Mouse (Mus musculus): ENCODE results near the gene Calhm1.
"Not testable (repeated sequence)": the region's sequence is repeated elsewhere in the genome, so short reads cannot be mapped to it uniquely, and the experiment has no call there.

Gene Calhm1

DNA sequence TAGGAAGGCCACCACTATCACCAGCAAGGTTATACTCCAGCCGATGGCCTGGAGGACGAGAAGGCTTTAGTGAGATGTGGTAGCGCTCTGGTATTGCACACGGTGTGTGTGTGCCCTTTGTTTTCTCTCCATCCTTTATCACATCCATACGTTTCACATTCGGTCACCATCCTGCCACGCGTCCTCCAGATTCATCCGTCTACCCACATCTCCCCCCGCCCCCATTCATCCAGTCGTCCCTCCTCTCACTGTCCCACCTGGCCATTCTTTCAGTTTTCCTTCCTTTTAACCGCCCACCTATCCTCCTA lies 8.0 kb upstream of the Calhm1 start:
- DNase-seq (ENCODE audit: low spot score) = no peak

DNA sequence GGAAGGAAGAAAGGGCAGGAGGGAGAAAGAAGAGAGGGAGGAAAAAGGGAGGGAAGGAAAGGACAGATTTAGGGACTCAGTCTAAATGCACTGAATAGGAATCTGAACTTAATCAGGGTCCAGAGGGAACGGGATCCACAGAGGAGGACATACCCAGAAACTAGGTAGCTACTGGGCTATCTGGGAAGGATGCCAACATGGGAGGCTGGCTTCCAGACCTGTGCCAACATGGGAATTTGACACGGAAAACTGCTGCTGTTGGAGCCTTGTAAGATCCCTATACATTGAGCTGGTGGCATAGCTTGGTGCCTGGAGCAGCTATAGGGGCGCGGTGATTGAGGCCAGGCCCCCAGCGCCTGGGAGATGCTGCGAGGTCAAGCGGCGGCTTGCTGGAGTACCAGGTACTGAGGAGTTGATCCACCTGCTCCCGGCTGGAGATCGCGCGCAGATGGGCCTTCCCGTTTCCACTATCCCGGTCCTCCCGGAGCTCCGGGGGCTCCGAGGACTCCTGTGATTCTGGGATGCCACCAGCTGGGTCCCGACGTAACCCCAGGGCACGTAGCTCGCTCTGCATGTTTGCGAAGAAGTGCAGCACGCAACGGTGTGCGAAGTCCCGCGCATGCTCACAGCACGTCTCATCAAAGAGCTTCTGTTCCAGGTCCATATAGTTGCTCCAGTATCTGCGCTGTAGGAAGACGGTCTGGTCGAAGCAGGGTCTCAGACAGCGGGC lies 7.4 kb upstream of the Calhm1 start:
- no peak for DNase-seq (ENCODE audit: low spot score)

DNA sequence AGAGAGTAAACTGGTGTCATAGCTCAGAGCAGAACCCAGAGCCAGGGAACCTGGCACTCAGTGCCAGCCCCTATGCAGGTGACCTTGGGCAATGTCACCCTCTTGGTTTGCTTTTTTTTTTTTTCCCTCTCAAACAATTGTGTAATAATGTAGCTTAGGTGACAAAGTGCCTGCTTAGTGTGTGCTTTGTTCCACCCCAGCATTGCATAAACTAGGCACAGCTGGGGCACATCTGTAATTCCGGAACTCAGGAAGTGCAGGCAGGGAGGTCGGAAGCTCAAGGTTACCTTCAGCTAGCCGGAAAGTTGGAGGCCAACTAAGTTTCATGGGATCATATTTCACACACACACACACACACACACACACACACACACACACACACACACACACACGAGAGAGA lies 5.8 kb upstream of the Calhm1 start:
- no peak for DNase-seq (ENCODE audit: low spot score)

DNA sequence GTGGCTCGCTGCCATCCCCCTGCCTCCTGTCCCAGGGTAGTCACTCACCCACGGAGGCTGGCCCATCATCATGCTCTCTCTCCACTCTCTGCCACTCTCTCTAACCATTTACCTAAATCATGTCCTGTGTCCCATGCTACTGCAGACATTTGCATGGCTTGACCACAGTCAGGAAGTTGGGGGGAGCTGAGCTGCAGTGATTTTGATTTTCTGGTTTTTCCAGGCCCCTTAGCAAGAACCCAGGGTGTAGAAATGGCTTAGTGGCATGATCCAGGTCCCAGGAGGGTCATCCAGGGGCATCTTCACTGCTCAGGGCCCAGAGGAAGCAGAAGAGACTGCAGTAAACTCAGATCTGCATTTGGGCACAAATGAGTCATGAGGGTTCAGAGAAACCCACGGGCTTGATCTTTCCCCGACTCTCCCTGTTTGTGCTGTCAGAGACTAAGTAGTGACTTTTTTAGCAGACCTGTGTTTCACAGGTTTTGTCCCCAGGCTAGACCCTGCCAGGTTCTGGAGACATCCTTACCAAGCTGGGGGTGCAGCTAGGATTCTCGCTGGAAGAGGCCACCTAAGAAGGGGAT lies 4.3 kb upstream of the Calhm1 start:
- no peak for DNase-seq (ENCODE audit: low spot score)

DNA sequence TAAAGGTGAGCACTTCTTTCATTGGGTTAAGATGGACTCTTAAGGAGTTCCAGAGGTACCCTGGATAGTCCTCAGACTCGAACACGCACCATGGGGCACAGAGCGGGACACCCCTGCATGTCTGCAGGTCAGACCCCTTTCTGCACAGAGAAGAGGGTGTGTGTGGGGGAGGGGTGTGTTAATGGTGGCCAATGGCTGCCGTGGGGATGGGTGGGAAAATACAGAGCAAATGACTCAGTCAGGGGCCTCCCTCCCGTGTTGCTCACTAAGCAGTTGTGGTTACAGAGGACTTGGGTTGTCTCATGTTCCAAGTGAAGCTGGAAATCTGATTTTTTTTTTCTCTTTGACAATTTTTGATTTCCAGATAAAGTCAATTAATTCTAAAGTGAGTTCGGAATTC lies 1.6 kb downstream of the Calhm1 start:
- DNase-seq (ENCODE audit: low spot score) = no peak

DNA sequence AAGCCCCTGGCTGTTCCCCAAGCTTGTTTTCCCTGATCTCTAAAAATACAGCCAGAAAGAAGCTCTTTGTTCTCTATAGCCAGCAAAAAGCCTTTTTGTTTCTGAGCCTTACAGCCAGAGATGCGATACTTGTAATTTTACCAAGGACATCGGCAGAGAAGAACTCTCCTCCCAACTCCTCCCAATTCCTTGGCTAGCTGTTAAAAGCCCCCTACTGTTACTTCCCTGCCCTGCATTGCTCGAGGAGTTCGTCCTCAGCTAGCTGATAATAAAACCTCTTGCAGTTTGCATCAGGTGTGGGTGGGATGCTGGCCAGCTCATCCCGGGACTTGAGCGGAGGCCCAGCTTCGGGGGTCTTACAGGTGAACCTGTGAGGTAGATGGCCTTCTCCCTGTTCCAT lies 4.4 kb downstream of the Calhm1 start:
- not testable (repeated sequence) for DNase-seq (ENCODE audit: low spot score)

DNA sequence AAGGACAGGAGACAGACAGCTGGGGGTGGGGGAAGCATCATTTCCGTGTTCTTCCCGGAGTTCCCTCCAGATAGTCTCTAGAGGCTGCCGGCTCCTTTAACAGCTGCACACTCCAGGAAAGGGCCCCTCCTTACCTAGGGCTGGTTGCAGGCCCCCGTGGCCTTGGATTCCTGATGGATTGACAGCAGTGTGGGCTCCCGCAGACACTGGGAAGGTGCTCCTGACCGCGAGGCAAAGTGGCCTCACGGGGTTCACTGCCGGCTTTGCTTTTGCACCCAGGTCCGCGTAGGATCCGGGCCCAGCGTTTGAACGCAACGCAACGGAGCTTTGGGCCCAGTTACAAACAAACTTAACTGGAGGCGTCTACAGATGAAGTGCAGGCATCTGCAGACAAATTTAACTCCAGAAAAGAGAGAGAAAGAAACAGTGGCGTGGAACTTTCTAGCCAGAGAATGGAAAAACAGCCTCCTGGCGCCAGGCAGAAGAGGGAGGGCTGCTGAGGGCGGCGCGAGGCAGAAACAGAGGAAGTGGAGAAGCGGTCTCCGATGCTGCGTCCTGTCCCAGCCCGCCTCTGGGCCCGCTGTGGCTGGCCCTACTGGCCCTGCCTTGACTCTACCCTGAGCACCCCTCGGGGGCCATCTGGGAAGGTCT lies 6.2 kb downstream of the Calhm1 start, which contains the start of gene Calhm2:
TSS of gene Calhm2 (minus strand) at position 524 of the 651 bp plus-strand sequence.
- no peak for DNase-seq (ENCODE audit: low spot score)

DNA sequence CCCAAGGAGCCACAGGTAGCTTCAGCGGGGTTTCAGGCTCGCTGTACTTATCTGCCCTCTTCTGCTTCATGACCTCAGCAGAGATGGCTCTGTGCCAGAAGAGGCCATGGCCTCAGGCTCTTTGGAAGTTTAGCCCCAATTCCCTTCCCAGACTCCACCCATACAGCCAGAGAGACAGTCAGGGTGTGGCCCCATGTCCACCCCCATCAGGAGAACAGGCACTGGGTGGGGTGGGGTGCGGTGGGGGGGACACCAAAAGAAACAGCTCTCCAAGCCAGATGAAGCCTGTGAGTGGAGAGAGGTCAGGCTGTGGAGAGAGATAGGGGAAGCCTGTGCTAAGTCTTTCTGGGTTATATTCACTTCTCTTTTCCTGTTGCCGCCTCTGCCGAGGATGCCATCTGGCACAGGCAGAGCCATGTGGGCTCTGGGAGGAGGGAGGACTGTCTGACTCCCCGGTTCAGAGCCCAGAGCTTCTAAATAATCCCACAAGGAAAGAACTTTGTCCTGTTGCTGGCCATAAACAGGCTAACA lies 6.9 kb downstream of the Calhm1 start:
- DNase-seq (ENCODE audit: low spot score) = peak; percentile 48

DNA sequence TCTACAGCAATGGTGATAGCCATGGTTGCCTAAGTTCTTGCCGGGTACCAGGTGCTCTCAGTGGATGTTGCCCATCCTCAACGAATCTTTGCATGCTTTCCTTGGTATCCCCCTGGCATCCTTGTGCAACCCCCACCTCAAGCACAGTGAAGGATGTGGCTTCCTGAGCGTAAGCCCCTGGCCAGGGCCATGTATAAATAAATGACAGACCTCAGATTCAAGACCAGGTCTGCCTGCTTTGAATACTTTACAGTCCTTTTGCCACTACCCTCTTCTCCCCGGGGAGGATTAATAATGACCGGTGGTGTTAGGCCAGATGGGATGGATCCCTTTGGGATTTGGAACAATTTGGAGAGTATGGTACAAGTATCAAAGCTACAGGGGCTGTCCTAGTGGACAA lies 7.9 kb downstream of the Calhm1 start:
- no peak for DNase-seq (ENCODE audit: low spot score)

DNA sequence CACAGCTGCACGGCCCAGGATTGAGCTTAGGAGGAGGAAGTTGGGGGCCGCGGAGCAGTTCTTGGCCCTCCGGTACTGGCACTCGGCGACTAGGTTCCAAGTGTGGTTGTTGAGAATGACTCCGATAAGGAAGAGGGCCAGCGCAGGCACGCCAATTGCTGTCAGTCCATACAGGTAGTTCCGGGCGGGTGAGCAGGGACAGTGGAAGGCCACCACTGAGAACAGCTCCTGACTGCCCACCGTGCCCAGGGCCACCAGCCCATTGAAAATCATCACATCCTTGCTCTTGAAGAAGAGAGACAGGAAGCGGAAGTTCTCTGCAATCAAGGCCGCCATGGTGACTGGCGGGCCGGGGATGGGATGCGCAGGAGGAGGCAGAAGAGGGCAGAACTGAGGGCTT lies 8.5 kb downstream of the Calhm1 start:
- no peak for DNase-seq (ENCODE audit: low spot score)

DNA sequence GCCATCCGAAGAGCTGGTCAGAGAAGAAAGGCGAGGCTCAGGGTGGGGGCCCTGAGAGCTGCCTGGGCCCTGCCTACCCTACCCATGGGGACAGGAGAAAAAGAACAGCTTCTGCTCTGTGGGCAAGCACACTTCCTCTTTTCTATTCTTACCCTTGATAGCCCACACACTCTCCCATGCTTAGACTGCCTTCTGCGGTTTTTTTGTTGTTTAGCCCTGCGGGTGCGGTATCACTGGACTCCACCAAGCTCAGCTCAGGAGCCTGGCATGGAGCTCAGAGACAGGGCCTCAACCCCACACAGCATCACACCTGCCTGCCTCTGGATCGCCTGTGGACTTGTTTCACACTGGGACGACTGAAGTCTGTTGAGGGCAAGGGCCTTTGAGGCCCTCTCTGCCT lies 10.9 kb downstream of the Calhm1 start:
- DNase-seq (ENCODE audit: low spot score) = no peak

DNA sequence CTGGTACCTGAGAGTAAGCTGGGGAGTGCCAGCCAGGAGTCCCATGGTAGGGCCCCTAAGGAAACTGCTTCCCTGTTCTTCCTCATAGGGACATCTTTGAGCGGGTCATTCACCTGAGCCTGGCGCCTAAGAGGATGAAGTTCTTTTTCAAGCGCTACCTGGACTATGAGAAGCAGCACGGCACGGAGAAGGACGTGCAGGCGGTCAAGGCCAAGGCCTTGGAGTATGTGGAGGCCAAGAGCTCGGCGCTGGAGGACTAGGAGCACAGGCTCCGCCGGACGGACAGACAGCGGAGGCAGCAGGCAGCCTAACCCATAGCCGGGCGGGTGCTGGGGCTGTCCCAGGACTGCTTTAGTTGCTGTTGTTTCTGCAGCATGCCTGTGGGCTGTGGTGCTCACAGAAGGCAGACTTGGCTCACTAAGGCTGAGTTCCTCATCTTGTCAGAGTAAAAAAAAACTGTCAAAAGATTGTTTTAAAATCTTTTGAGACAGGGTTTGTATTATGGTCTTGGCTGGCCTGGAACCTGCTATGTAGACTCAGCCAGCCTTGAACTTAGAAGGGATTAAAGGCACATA lies 13.4 kb downstream of the Calhm1 start:
- DNase-seq (ENCODE audit: low spot score) = no peak

DNA sequence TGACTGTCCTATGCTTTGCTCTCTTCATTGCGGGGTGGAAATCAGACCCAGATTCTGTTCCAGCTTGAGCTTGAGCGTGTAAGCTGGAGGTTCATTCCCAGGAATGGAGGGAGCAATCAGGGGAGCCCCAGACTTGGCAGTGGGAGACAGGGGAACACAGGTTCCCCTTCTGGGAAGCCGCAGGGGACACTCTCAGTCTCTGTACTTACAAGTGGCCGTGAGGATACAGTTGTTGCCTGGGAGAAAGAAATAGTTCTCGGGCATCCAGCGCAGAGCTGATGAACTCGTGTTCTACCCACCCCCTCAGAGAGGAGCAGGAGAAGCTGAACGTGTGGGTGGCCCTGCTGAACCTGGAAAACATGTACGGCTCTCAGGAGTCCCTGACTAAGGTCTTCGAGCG lies 15.2 kb downstream of the Calhm1 start:
- DNase-seq (ENCODE audit: low spot score) = no peak

DNA sequence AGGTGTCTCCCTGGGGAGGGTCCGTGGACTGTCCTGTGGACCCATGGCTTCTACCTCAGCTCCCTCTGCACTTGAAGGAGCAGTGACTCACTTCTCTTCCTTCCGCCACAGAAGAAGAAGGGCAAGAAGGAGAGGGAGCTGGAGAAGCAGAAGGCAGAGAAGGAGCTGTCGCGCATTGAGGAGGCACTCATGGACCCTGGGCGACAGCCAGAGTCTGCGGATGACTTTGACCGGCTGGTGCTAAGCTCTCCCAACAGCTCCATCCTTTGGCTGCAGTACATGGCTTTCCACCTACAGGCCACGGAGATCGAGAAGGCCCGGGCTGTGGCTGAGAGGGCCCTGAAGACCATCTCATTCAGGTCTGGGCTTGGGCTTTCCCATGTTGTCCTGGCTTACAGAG lies 15.9 kb downstream of the Calhm1 start:
- DNase-seq (ENCODE audit: low spot score) = no peak

DNA sequence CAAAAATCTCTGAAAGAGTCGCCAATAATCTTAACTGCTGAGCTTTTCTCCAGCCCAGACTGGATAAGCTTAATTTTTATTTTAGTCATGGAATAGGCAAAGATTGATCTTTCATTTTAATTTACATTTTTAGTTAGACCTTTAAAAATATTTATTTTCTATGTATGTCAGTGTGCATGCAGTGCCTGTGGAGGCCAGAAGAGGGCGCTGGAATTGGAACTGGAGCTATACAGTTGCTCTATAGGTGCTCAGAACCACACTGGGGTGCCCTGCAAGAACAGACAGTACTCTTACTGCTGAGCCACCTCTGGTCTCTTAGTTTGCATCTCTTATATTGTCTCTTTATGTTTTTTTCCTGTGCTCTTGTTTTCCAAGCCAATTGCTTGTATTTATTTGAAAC lies 21.3 kb downstream of the Calhm1 start:
- DNase-seq (ENCODE audit: low spot score) = no peak

DNA sequence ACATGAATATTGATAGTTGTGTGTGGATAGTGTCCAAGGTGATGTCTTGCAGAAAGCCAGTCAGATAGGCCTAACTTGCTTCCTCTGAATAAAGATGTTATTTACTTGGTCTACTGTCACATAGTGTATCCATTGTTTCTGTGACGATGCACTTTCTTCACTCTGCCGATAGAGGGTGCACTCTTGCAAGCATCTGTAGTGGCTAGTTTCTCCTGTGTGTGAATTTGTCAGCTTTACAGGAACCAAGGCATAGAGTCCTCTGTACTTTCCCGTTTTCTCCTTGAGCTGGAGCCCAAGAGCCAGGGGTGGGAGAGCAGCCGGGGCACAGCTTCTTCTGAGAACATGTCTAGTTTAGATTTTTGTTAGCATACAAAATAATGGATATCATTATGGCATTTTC lies 23.0 kb downstream of the Calhm1 start:
- DNase-seq (ENCODE audit: low spot score) = no peak

DNA sequence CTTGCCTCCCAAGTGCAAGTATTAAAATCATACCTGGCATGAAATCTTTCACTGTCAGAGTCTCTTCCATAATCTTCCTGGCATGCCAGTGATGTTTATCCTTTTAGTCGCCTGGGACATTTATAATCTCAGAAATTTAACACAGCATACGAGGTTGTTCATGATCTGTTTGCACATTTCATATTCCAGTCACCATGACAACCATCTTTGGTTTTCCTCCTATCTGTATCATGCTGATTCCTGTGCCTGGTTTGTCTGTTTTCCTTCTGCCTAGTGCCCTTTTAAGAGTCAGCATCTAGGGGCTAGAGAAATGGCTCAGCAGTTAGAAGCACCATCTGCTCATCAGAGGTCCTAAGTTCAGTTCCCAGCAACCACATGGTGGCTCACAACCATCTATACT lies 25.4 kb downstream of the Calhm1 start:
- DNase-seq (ENCODE audit: low spot score) = no peak

DNA sequence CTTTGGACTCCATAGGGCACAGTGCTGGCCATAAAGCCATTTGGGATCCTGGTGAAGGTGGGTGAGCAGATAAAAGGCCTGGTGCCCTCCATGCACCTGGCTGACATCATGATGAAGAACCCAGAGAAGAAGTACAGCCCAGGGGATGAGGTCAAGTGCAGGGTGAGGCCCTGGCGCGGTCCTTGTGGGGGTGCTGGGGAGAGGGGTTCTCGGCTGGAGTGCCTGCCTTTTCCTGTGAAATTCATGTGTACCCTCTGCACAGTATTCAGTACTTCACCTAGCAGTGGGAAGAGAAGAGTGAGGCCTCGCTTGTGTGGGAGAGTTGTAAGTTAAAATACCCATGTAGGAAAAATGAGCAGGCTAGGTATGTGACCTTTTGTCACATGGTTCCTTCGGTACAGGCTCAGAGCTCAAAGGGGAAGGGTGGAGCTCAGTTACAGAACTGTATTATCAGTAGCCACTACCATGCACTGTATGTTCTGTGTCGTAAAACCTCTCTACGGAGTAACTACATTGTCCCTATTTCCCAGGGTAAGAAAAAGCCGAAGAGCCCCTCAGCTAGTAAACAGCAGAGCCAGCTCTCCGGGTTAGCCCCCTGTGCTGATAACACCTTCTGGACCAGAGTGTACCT lies 39.3 kb downstream of the Calhm1 start:
- DNase-seq (ENCODE audit: low spot score) = no peak

DNA sequence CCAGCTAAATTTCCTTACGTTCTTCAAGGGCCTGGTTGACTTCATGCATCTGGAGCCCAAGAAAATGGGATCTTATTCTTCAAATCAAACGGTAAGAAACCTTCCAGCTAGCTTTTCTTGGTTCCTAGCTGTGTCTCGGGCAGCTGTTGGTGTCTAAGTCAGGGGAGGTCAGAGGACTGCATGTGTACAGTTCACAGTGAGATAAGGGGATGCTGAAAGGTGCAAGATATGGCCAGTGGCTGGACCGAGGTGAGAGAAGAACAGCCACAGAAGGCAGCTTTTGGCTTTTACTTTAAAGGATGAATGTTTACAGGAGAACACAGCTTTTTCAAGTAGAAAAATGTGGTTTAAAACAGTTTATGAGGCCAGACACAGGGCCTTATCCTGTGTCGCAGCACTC lies 43.0 kb downstream of the Calhm1 start:
- DNase-seq (ENCODE audit: low spot score) = no peak

All from testis, postnatal 14 days (tissue).